Comparison of ENCODE assay signal across 9 mouse cellular contexts in the genomic region with DNA sequence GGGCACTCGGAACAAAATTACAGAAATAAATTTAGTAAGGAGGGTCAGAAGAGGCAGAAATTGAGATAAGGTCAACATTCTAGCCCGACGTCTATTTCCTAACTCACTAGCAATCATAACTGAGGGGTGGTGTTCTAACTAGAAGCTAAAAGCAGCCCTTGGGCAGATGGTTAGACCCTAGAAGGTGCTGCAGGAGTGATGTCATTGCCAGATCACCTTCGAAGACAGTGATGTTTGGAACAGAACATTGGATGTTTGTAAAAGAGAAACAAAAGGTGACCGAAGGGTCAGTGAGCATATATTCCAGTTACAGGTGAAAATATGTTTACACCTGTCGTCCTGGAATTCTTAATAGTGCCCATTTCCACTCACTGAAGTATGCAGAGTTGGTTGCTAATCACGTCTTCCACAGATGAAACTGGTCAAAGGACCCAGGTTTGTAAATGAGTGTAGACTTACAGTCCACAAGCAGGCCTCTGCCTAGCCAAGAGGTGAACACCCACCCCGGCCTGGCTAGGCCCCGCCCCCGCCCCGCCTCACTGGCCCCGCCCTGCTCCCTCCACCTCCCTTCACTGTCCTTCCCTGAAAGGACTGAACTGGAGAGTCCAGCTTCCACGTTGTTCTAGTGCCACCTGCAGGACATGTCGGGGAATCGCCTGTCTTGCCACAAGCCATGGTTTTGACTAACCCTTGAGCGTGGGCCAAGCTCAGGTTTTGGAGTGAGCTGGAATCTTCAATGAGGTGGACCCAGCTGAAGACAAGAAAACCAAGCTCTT. TPM values are rescaled to one million over a fixed set of nuclear protein-coding genes. Genes with fewer than 3 reads are reported as not detected.
DNase-seq lines count a peak whose midpoint lies in the region; ATAC-seq and TF ChIP-seq lines count a peak whose summit lies in the region.
"Had no signal": no experiment of that assay in that cellular context is flagged by ENCODE, and none has a peak within 500 bp of the region (broad histone marks: within the 10 kb centered on the region; RNA-seq: fewer than 3 reads in every experiment).

No protein-coding gene starts in this region.

- H3K4me1 ChIP-seq in E14TG2a.4 (replicated peaks; ENCODE audit: low read depth, low read length): peaks cover 34% of the 10 kb centered on the region
- no peaks in the 10 kb centered on the region for H3K4me1 ChIP-seq in forebrain, embryonic 12.5 days
- no peaks in the 10 kb centered on the region for H3K4me1 ChIP-seq in heart, postnatal 0 days (ENCODE audit: control insufficient read depth, insufficient read depth)
- no peaks in the 10 kb centered on the region for H3K4me1 ChIP-seq in liver, embryonic 14.5 days (replicated peaks; ENCODE audit: control insufficient read depth in 2 of 2, insufficient read depth in 2 of 2, low read length in 1 of 2)
- H3K4me1 ChIP-seq in neural tube, embryonic 13.5 days (replicated peaks): no peaks in the 10 kb centered on the region

- no peak for TF ChIP-seq EP300 in heart, postnatal 0 days (IDR thresholded peaks at IDR 0.05; ENCODE audit: low read depth)
- no peak for TF ChIP-seq EP300 in liver, embryonic 14.5 days (IDR thresholded peaks at IDR 0.05; ENCODE audit: low read depth)

- no peaks in the 10 kb centered on the region for H3K36me3 ChIP-seq in E14TG2a.4 (ENCODE audit: insufficient read depth, low read length)
- H3K36me3 ChIP-seq in forebrain, embryonic 12.5 days (replicated peaks): no peaks in the 10 kb centered on the region
- H3K36me3 ChIP-seq in heart, postnatal 0 days (replicated peaks; ENCODE audit: control insufficient read depth, insufficient read depth, low read length): no peaks in the 10 kb centered on the region
- no peaks in the 10 kb centered on the region for H3K36me3 ChIP-seq in liver, embryonic 14.5 days (replicated peaks; ENCODE audit: control insufficient read depth, insufficient read depth, low read depth)
- H3K36me3 ChIP-seq in neural tube, embryonic 13.5 days: no peaks in the 10 kb centered on the region

- no peak overlapping the region for H3K9ac ChIP-seq in forebrain, embryonic 12.5 days
- H3K9ac ChIP-seq in heart, postnatal 0 days (replicated peaks; ENCODE audit: low read depth, low read length): no peak overlapping the region
- H3K9ac ChIP-seq in liver, embryonic 14.5 days (replicated peaks): no peak overlapping the region
- no peak overlapping the region for H3K9ac ChIP-seq in neural tube, embryonic 13.5 days

- no peak overlapping the region for H3K4me2 ChIP-seq in forebrain, embryonic 12.5 days
- no peak overlapping the region for H3K4me2 ChIP-seq in heart, postnatal 0 days (ENCODE audit: low read depth, low read length)
- no peak overlapping the region for H3K4me2 ChIP-seq in liver, embryonic 14.5 days (ENCODE audit: low read depth)
- 0 out of 2 replicates have a peak overlapping the region, but pooled peaks have one; percentile 19 for H3K4me2 ChIP-seq in neural tube, embryonic 13.5 days

- H3K4me3 ChIP-seq in E14TG2a.4 (replicated peaks; ENCODE audit: low read length): no peak overlapping the region
- H3K4me3 ChIP-seq in forebrain, embryonic 12.5 days (replicated peaks): no peak overlapping the region
- no peak overlapping the region for H3K4me3 ChIP-seq in heart, postnatal 0 days (ENCODE audit: low read depth, low read length)
- no peak overlapping the region for H3K4me3 ChIP-seq in liver, embryonic 14.5 days (ENCODE audit: insufficient read depth in 1 of 2, low read depth in 2 of 2, low read length in 2 of 2)
- H3K4me3 ChIP-seq in neural tube, embryonic 13.5 days: no peak overlapping the region
- H3K4me3 ChIP-seq: megakaryocyte, embryonic 14.5 days had no signal

- peak; percentile 82 for DNase-seq in c-Kit-positive CD71-positive TER-119-positive erythroid progenitor cells, embryonic 14.5 days (ENCODE audit: low spot score)
- peak; percentile 90 for DNase-seq in heart, postnatal 0 days (ENCODE audit: low spot score)
- peak; percentile 84 to 88 for DNase-seq in kidney, postnatal 36 days
- DNase-seq in liver, embryonic 14.5 days (ENCODE audit: low read depth in 3 of 3, low spot score in 3 of 3): peak; percentile 65 to 77 (median 68)
- peak; percentile 63 for DNase-seq in telencephalon, adult 2 months (ENCODE audit: low read depth, low spot score)

- H3K27ac ChIP-seq in forebrain, embryonic 12.5 days: no peak overlapping the region
- no peak overlapping the region for H3K27ac ChIP-seq in heart, postnatal 0 days (ENCODE audit: low read depth)
- no peak overlapping the region for H3K27ac ChIP-seq in liver, embryonic 14.5 days
- no peak overlapping the region for H3K27ac ChIP-seq in neural tube, embryonic 13.5 days (replicated peaks)

- H3K9me3 ChIP-seq in E14TG2a.4 (ENCODE audit: low read length): no peaks in the 10 kb centered on the region
- no peaks in the 10 kb centered on the region for H3K9me3 ChIP-seq in forebrain, embryonic 12.5 days
- H3K9me3 ChIP-seq in heart, postnatal 0 days (replicated peaks; ENCODE audit: control insufficient read depth, low read length): no peaks in the 10 kb centered on the region
- no peaks in the 10 kb centered on the region for H3K9me3 ChIP-seq in liver, embryonic 14.5 days (ENCODE audit: control insufficient read depth, low read length)
- H3K9me3 ChIP-seq in neural tube, embryonic 13.5 days: no peaks in the 10 kb centered on the region

- peak; percentile 88 for ATAC-seq in forebrain, embryonic 12.5 days (ENCODE audit: low FRiP score)
- peak; percentile 92 for ATAC-seq in heart, postnatal 0 days (ENCODE audit: insufficient read depth, low read depth)
- peak; percentile 75 for ATAC-seq in liver, embryonic 14.5 days (ENCODE audit: insufficient read depth)
- ATAC-seq in neural tube, embryonic 13.5 days (ENCODE audit: low read depth): peak; percentile 93

- TF ChIP-seq CTCF in E14TG2a.4 (conservative IDR thresholded peaks at IDR 0.05; ENCODE audit: low read length): peak; percentile 68
- peak; percentile 95 for TF ChIP-seq CTCF in heart, postnatal 0 days (IDR thresholded peaks at IDR 0.05; ENCODE audit: low read depth)
- peak; percentile 93 for TF ChIP-seq CTCF in liver, embryonic 14.5 days (IDR thresholded peaks at IDR 0.05; ENCODE audit: low read depth)

- no peaks in the 10 kb centered on the region for H3K27me3 ChIP-seq in E14TG2a.4 (ENCODE audit: insufficient read depth, low read length)
- no peaks in the 10 kb centered on the region for H3K27me3 ChIP-seq in forebrain, embryonic 12.5 days
- no peaks in the 10 kb centered on the region for H3K27me3 ChIP-seq in heart, postnatal 0 days (ENCODE audit: control insufficient read depth, insufficient read depth, low read length)
- no peaks in the 10 kb centered on the region for H3K27me3 ChIP-seq in liver, embryonic 14.5 days (ENCODE audit: control insufficient read depth, insufficient read depth, low read length)
- H3K27me3 ChIP-seq in neural tube, embryonic 13.5 days: no peaks in the 10 kb centered on the region

- 30% methylated on average over 16 of the region's 16 CpGs for WGBS in forebrain, embryonic 12.5 days
- 27% methylated on average over 16 of the region's 16 CpGs for WGBS in heart, postnatal 0 days
- WGBS in liver, embryonic 14.5 days (ENCODE audit: insufficient replicate concordance): 31% methylated on average over 15 of the region's 16 CpGs
- WGBS in neural tube, embryonic 13.5 days: 29% methylated on average over 16 of the region's 16 CpGs

RNA-seq across cellular contexts. Expression of a gene that starts 38.4 kb away (rescaled TPM):
- 44.8 and 46.5 TPM in 2 replicates for polyA plus RNA-seq in forebrain, embryonic 12.5 days (2016; fragmentation: Nextera tagmentation; extraction: Ambion mirVana)
- 18.6 and 23.5 TPM in 2 replicates for total RNA-seq in heart, postnatal 0 days (2014; rRNA removed; ENCODE audit: low replicate concordance)
- polyA plus RNA-seq in heart, postnatal 0 days (2015; fragmentation: Nextera tagmentation; extraction: Ambion mirVana): 21.6 and 22.0 TPM in 2 replicates
- polyA plus RNA-seq in liver, embryonic 14.5 days (2012; rRNA removed): 3.6 and 5.3 TPM in 2 replicates
- polyA plus RNA-seq in liver, embryonic 14.5 days (2014; fragmentation: Nextera tagmentation; extraction: Ambion mirVana): 11.3 and 11.9 TPM in 2 replicates
- polyA plus RNA-seq in neural tube, embryonic 13.5 days (2015; fragmentation: Nextera tagmentation; extraction: Ambion mirVana): 48.0 and 48.4 TPM in 2 replicates
